Mouse (Mus musculus) forebrain, postnatal 0 days (tissue): ENCODE results near the gene Prrg2. TPM values are rescaled to one million over a fixed set of nuclear protein-coding genes. Genes with fewer than 3 reads are reported as not detected.

Source experiments
- ATAC-seq: fragments of 200-750 bp; cut with Nextera tagmentation; 2 replicates; pipeline ENCODE4 v1.8.0; 2017; ENCODE audit warnings: mild to moderate bottlenecking, moderate library complexity
- DNase-seq: peaks from one replicate; pipeline ENCODE4 v3.0.0-alpha.2; 2015
- H3K27ac ChIP-seq: fragments of 300-500 bp; sonication (generic); 2 replicates; pipeline ENCODE4 v1.5.1; 2014; ENCODE audit warnings: low read depth, mild to moderate bottlenecking, antibody characterized with exemption, low read length, moderate library complexity, mixed read lengths
- H3K27me3 ChIP-seq: fragments of 300-500 bp; sonication (generic); 2 replicates; pipeline ENCODE4 v1.6.1; 2014; ENCODE audit warnings: mild to moderate bottlenecking, low read length, mixed read lengths; ENCODE audit not compliant: insufficient read depth
- H3K36me3 ChIP-seq: fragments of 300-500 bp; sonication (generic); 2 replicates; pipeline ENCODE4 v1.6.1; 2014; ENCODE audit warnings: mild to moderate bottlenecking, moderate library complexity; ENCODE audit not compliant: insufficient read depth
- H3K4me1 ChIP-seq: fragments of 300-500 bp; sonication (generic); 2 replicates; pipeline ENCODE4 v1.6.1; 2014; ENCODE audit warnings: antibody characterized with exemption; ENCODE audit not compliant: insufficient read depth
- H3K4me2 ChIP-seq: fragments of 300-500 bp; sonication (generic); 2 replicates; pipeline ENCODE4 v1.6.1; 2014; ENCODE audit warnings: low read depth, mild to moderate bottlenecking, moderate library complexity
- H3K4me3 ChIP-seq: fragments of 300-500 bp; sonication (generic); 2 replicates; pipeline ENCODE4 v1.5.1; 2014; ENCODE audit warnings: low read depth, low read length, mixed read lengths
- H3K9ac ChIP-seq: fragments of 300-500 bp; sonication (generic); 2 replicates; pipeline ENCODE4 v1.6.1; 2014; ENCODE audit warnings: mild to moderate bottlenecking
- H3K9me3 ChIP-seq: fragments of 300-500 bp; sonication (generic); 2 replicates; pipeline ENCODE4 v1.6.1; 2016; ENCODE audit warnings: low read length
- CTCF ChIP-seq: sonication (generic); IDR thresholded peaks from 2 replicates; pipeline ENCODE4 v1.5.1; 2016; ENCODE audit warnings: antibody characterized with exemption, control low read depth, low read depth
- WGBS: fragments of 180-500 bp; shearing (Covaris S2); extraction: QIAGEN DNeasy Blood & Tissue Kit; methylation state at CpG from one replicate; pipeline ENCODE4 v1.1.7; 2014; 5-methylcytosine and 5-hydroxymethylcytosine counted together
- polyA plus RNA-seq: library from polyadenylated mRNA; unstranded; fragments of >200 nt; fragmentation: Nextera tagmentation; extraction: Ambion mirVana; gene quantifications from 2 replicates; pipeline ENCODE4 v1.2.1, GENCODE M21; 2015
- total RNA-seq: library from RNA; depleted of rRNA; stranded (reverse); fragments of >200 nt; gene quantifications from 2 replicates; pipeline ENCODE4 v1.2.3, GENCODE M21; 2014

Gene Prrg2
- total and polyA plus RNA-seq, 2 experiments from 2014 or later, result 15.1 to 15.9 TPM

- Histone ChIP-seq H3K4me2 (no peak overlapping the region), H3K9me3 (no peaks in the 10 kb centered on the region)
- no peak for TF ChIP-seq CTCF
These were observed 3.6 kb downstream of the Prrg2 start for GRCm38 (mm10) chr7:45058607-45059571.

GRCm38 (mm10) chr7:45056972-45057348 lies 5.5 kb downstream of the Prrg2 start:
- Histone ChIP-seq H3K36me3 (no peaks in the 10 kb centered on the region), H3K4me3 (no peak overlapping the region), H3K27ac (no peak overlapping the region), H3K9ac (no peak overlapping the region), H3K4me1 (peaks cover 13% of the 10 kb centered on the region; the same call in 1 of the 2 replicates), H3K4me2 (no peak overlapping the region), H3K27me3 (no peaks in the 10 kb centered on the region), H3K9me3 (no peaks in the 10 kb centered on the region)
- ATAC-seq (no peak), DNase-seq (no peak)
- no peak for TF ChIP-seq CTCF

More at GRCm38 (mm10) chr7:45058607-45059571, 3.6 kb downstream of the Prrg2 start:
- Histone ChIP-seq H3K4me1 (peaks cover 13% of the 10 kb centered on the region), H3K9ac (0 out of 2 replicates have a peak overlapping the region, but pooled peaks have one; percentile 3), H3K27ac (peak overlapping the region; percentile 67), H3K27me3 (no peaks in the 10 kb centered on the region), H3K4me3 (no peak overlapping the region), H3K36me3 (no peaks in the 10 kb centered on the region)
- 76% methylated on average over 10 of the region's 10 CpGs for WGBS
- ATAC-seq, result peak; percentile 24
- DNase-seq, result peak; percentile 56

GRCm38 (mm10) chr7:45056329-45056971 lies 6.0 kb downstream of the Prrg2 start:
- DNase-seq (no peak), ATAC-seq (no peak)
- H3K4me2 ChIP-seq, result no peak overlapping the region
- H3K9ac ChIP-seq, result no peak overlapping the region
- H3K9me3 ChIP-seq, result no peaks in the 10 kb centered on the region
- no peaks in the 10 kb centered on the region for H3K27me3 ChIP-seq
- no peak overlapping the region for H3K4me3 ChIP-seq
- peaks cover 10% of the 10 kb centered on the region; the same call in 1 of the 2 replicates for H3K4me1 ChIP-seq
- H3K27ac ChIP-seq, result no peak overlapping the region
- no peak for TF ChIP-seq CTCF
- 68% methylated on average over 14 of the region's 14 CpGs for WGBS
- H3K36me3 ChIP-seq, result no peaks in the 10 kb centered on the region

GRCm38 (mm10) chr7:45053931-45054510 lies 8.5 kb downstream of the Prrg2 start:
- ATAC-seq, result peak; percentile 92
- Histone ChIP-seq H3K4me3 (peak overlapping the region; percentile 77), H3K4me2 (peak overlapping the region; percentile 89), H3K36me3 (peaks cover 13% of the 10 kb centered on the region), H3K9me3 (no peaks in the 10 kb centered on the region), H3K4me1 (peaks cover 4% of the 10 kb centered on the region; the same call in 1 of the 2 replicates), H3K27ac (peak overlapping the region; percentile 96), H3K27me3 (no peaks in the 10 kb centered on the region), H3K9ac (peak overlapping the region; percentile 96)
- no peak for TF ChIP-seq CTCF
- WGBS, result under 1% methylated on average over 33 of the region's 33 CpGs
- peak; percentile 93 for DNase-seq

GRCm38 (mm10) chr7:45053117-45053930 lies 9.2 kb downstream of the Prrg2 start:
- peak; percentile 61 for ATAC-seq
- Histone ChIP-seq H3K9ac (peak overlapping the region; percentile 96), H3K4me1 (no peaks in the 10 kb centered on the region; the same call in 1 of the 2 replicates), H3K4me3 (peak overlapping the region; percentile 77), H3K9me3 (no peaks in the 10 kb centered on the region), H3K27ac (peak overlapping the region; percentile 96), H3K4me2 (peak overlapping the region; percentile 89), H3K36me3 (peaks cover 20% of the 10 kb centered on the region), H3K27me3 (no peaks in the 10 kb centered on the region)
- DNase-seq, result peak; percentile 88
- no peak for TF ChIP-seq CTCF
- under 1% methylated on average over 38 of the region's 59 CpGs for WGBS

- Histone ChIP-seq H3K9me3 (no peaks in the 10 kb centered on the region), H3K27ac (peak within 1 kb of the TSS; percentile 96), H3K9ac (peak within 1 kb of the TSS; percentile 96), H3K4me2 (peak within 1 kb of the TSS; percentile 89), H3K4me3 (peak within 1 kb of the TSS; percentile 77), H3K27me3 (no peaks in the 10 kb centered on the region), H3K36me3 (peaks cover 25% of the 10 kb centered on the region), H3K4me1 (no peaks in the 10 kb centered on the region; the same call in 1 of the 2 replicates)
- ATAC-seq (peak; percentile 2; the same call in 1 of the 2 replicates), DNase-seq (peak; percentile 80)
- 0% methylated on average over 7 of the region's 18 CpGs for WGBS
- no peak for TF ChIP-seq CTCF
These were observed 9.7 kb downstream of the Prrg2 start, which contains the start of gene Prr12 for GRCm38 (mm10) chr7:45052862-45053116. TSS of gene Prr12 (minus strand) at chr7:45052881.
